Mouse (Mus musculus): ENCODE results near the gene Ubl4b. TPM values are rescaled to one million over a fixed set of nuclear protein-coding genes. Genes with fewer than 3 reads are reported as not detected.

The Ubl4b gene
- total RNA-seq, 1 experiment from 2014 or later = not detected

Other genes with a start within 250 kb of the Ubl4b start
- gene Rbm15, start 221.4 kb downstream of the Ubl4b start, total RNA-seq (2017) = 22.2 to 45.8 TPM (median 22.5 TPM) in 3 replicates
- not detected in 3 replicates for gene Kcnc4, start 95.5 kb downstream of the Ubl4b start, total RNA-seq (2017)
- gene Slc6a17, start 37.1 kb downstream of the Ubl4b start, total RNA-seq (2017) = not detected in 3 replicates
- gene Alx3, start 40.0 kb upstream of the Ubl4b start, total RNA-seq (2017) = not detected in 3 replicates
- not detected in 3 replicates for gene Gm10961, start 76.2 kb upstream of the Ubl4b start, total RNA-seq (2017)
- gene Strip1, start 76.6 kb upstream of the Ubl4b start, total RNA-seq (2017) = 15.1 to 43.4 TPM (median 42.9 TPM) in 3 replicates
- 42.0 to 72.7 TPM (median 53.6 TPM) in 3 replicates for gene Ahcyl1, start 141.5 kb upstream of the Ubl4b start, total RNA-seq (2017)
- 18.1 to 110 TPM (median 76.3 TPM) in 3 replicates for gene Csf1, start 205.4 kb upstream of the Ubl4b start, total RNA-seq (2017)

Measured in monocyte, adult 5-6 weeks (primary cell).